Mouse (Mus musculus): Measurements from ENCODE around the gene Susd6.

The Susd6 gene

DNA sequence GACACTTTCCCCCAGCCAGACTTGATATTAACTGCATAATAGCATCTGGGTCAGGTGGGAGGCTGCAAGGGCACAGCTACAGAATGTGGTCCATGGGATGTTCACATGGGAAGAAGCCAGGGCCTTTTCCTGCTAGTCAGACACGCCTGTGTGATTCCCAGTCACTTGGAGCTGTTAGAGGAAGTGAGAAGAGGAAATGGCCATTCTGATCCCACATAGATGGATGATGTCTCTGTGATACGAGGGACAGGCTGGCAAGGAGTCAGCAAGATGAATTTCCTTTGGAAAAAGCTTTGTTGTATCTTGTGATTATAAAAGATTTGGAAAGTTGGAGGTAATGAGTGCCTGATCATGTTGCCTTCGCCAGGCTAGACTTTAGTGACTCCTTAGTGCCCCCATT, 76.8 kb downstream of the Susd6 start:
- DNase-seq (ENCODE audit: low read depth, low spot score) = no peak

DNA sequence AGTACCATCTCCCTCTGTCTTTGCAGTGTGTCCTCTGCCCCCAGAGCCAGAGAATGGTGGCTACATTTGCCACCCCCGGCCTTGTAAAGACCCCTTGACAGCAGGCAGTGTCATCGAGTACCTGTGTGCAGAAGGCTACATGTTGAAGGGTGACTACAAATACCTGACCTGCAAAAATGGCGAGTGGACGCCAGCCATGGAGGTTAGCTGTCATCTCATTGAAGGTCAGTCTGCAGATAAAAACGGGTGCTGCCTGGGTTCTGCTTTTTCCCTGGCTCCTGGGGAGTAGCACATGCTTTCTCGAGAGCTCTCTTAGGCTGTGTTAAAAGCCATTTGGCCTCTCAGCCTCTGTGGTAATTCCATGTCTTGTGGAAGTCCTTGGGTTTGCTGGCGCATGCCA, 78.1 kb downstream of the Susd6 start:
- no peak for DNase-seq (ENCODE audit: low read depth, low spot score)

DNA sequence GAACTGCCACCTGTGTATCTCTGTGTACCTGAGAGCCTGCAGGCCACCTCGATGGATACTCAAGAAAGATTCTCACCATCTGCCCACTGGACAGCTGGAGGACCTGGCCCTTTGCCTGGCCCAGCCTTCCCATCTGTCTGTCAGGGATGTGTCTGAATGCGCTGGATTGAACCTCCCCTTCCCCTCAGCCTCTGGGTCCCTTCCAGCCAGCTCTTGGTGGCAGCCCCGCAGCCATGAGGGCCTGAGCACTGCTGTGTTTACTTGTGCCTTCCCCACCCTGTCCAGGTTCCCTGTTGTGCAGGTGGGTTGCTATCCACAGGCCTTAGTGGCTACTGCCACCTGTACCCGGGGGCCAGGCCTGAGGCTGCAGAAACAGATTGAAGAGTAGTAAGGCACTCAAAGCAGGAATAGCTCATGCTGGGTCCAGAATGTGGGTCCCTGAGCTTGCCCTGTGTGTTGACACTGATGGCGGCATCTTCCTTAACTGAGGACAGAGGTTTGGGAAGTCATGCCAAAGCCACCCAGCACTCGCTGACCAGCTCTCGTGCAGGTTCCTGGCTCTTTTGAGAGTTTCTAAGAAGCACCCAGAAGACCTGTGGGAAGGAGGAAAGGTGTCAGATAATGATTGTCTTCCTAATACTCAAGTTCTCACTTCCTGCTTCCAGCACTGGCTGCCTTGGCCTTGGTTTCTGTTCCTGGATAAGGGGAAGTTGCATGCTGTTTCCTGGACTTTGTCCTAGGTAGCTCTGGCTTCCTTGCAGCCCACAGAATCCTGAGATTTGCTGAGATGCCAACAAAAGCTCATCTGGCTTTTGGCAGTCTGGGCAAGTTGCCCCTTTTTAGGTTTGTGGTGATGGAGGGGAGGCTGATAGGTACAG, 87.1 kb downstream of the Susd6 start:
- peak; percentile 90 for DNase-seq (ENCODE audit: low read depth, low spot score)

DNA sequence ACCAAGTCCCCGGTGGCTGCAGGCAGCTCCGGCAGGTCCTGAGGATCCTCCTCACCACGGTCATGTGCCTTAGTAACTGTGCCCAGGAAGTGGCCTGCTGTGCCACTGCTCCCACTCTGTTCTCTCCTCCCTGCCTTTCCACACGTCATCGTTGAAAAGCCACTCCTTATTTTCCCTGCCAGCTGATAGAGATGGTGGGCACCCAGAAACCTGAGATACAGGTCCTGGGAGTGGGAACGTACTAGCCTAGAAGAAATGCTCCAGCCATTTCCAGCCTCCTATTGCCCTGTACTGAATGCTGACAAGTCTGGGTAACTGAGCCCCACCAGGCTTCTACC, 87.8 kb downstream of the Susd6 start:
- no peak for DNase-seq (ENCODE audit: low read depth, low spot score)

DNA sequence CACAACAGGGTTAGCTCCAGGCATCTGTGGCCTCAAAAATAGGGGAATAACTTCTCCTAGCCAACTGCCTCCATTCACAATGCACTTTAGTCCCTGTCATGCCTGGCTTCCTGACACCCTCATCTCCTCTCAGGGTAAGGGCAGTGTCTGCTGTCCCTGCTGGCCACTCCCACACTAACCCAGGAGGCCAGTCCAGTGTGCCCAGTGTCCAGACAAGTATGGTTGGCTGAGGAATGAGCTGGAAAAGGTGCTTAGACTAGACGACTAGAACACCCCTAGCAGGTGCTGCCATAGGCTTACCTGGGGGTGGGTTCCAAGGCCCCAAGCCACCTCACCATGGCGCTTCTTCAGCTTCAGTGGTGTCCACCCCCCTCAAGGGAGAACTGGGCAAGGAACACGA, 88.3 kb downstream of the Susd6 start:
- DNase-seq (ENCODE audit: low read depth, low spot score) = no peak

DNA sequence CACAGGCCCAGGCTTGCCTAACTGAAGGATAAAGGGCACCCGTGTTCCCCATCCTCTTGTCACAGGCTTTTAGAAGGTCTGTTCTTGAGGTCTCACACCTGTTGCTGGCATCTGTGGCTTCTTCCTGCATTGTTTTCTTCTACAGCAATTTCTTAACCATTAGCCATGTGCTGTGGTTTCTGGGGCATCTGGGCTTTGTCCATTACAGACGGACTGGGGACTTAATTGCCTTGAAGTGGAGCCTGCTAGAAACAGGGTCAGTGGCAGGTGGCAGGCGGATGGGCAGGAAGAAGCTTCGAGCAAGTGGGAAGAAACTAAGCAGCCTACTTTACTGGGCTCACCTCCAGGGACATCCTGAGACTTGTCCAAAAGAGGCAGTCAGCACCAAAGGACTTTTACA, 89.0 kb downstream of the Susd6 start:
- peak; percentile 78 for DNase-seq (ENCODE audit: low read depth, low spot score)

DNA sequence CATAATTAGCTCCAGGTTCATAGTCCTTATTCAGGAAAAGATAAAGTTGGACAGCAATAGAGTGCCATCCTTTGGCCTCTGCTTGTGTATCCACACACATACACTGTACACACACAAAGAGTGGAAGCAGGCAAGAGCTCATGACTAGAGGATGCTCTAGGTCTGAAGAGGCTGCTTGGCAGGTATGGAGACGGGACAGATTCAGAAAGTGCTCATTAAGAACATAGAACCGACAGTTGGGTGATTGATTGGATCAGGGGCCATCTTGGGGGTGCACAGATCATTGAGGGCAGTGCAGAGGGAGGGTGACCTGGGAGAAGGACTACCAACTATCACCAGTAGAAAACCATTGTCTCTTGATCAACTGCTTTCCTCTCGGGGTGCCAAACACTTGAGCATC, 90.8 kb downstream of the Susd6 start:
- no peak for DNase-seq (ENCODE audit: low read depth, low spot score)

DNA sequence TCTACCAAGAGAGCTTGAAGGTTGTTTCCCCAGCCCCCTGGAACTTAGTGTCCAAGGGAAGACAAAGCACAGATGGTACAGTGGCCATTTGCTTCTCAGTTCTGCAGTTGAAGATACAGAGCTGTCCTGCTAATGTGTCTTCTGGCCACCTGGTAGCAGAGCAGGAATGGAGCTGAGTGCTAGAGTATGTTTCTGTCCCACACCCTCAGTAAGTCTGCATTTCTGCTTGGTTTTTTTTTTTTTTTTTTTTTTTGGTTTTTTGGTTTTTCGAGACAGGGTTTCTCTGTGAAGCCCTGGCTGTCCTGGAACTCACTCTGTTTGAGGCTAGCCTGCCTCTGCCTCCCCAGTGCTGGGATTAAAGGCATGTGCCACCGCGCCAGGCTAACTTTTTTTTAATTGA, 93.0 kb downstream of the Susd6 start:
- DNase-seq (ENCODE audit: low read depth, low spot score) = no peak

DNA sequence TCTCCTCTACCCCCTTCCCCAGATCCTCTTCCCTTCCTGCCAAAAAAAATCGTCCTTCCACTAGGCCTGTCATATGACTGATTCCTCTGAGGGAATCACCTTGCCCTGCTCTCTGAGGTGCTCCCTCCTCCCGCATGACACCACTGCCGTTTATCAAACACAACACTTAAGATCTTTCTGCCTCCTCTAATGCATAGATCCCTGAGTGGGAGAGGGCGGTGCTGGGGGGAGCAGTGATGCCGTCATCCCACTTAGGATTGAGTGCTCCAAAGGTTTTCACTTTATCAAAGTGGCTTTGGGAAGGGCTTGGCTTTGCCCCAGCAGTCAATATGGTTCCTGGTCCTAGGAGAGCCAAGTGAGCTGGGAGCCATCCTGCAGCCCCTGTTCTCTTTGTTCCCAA, 93.6 kb downstream of the Susd6 start:
- DNase-seq (ENCODE audit: low read depth, low spot score) = no peak

DNA sequence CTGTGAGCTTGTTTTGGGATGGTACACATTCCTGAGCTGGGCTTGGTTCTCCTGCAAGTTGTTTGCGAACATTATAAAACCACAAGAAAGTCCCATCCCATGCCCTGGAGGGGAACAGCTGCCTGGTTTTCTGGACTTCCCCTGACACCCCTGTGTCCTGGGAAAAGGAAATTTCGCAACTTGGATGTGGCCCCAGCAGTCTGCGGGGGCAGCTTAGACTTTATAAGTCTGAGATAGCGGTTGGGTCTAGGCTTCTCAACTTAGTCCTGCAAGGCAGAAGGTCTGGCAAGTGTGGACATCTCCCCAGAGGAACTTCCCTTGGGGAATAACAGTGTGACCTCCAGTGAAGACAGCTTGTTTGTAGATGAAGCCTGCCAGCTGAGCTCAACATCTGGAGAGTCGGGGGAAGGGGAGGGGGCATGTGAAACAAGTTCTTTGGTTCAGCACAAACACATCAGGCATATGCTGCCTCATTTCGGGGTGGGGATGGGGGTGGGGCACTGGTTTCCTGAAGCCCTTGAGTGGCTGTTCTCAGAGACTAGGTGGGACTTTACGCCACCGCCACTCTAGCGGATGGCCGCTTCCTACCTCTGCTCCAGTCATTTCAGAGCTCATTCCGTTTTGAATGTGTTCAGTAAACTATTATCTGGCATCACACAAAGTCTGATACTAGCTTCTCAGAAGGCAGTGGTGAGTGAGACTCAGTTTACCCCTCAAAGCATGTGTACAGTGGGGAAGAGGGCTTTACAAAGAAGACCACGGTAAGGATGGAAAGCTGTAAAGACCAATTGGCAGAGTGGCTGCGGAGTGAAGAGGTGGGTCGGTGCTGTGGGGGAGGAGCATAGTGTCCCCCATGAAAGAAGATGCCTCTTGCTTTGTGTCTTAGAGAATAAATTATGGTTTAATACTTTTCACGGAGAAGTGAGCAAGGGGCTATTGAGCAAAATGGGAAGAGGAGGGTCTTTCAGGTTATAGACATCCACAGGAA, 95.3 kb downstream of the Susd6 start:
- DNase-seq (ENCODE audit: low read depth, low spot score) = peak; percentile 24

DNA sequence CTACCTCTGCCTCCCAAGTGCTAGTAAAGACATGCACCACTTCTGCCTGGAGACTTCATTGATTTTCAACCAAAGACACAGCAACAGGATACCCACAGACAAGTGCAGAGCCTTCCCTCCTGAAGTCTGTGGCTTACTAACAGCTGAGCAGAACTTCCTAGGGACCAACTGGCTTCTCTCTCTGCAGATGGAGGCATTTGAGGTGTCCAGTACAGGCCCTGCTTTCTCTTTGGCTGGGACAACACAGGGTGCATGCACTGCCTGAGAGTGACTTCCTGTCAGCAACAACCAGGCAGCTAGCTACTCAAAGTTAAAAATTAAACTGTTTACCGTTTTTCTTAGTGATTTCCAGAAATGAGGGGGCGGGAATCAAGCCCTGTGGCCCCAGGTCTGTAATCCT, 96.7 kb downstream of the Susd6 start:
- DNase-seq (ENCODE audit: low read depth, low spot score) = no peak

DNA sequence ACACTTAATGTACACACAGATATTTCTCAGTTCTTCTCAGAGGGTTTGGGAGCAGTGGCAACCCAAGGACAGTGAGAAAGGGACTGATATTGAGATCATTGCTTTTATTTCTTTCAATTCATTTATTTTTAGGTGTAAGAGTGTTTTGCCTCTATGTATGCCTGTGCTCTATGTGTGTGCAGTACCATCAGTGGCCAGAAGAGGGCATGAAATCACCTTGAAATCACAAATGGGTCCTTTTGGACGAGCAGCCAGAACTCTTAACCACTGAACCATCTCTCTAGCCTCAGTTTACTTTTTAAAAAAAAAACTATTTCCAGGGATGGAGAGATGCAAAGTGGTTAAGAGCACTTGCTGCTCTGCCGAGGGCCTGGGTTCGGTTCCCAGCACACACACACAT, 99.0 kb downstream of the Susd6 start:
- no peak for DNase-seq (ENCODE audit: low read depth, low spot score)

DNA sequence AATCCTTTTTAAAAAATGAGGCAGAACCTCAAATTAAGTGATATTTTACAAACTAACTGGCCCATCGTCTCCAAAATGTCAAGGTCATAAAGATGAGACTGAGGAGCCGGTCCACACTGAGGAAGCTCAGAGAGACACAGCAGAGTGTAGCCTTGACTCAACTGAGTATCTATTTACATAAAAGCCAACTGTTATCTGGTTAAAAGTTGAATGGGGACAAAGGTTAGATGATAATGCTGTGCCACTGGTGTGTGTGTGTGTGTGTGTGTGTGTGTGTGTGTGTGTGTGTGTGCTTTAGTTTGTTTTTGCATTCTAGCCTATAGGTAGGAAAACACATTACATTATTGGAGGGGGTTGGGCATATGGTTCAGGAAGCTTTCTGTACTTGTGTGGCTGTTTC, 100.8 kb downstream of the Susd6 start:
- DNase-seq (ENCODE audit: low read depth, low spot score) = no peak

DNA sequence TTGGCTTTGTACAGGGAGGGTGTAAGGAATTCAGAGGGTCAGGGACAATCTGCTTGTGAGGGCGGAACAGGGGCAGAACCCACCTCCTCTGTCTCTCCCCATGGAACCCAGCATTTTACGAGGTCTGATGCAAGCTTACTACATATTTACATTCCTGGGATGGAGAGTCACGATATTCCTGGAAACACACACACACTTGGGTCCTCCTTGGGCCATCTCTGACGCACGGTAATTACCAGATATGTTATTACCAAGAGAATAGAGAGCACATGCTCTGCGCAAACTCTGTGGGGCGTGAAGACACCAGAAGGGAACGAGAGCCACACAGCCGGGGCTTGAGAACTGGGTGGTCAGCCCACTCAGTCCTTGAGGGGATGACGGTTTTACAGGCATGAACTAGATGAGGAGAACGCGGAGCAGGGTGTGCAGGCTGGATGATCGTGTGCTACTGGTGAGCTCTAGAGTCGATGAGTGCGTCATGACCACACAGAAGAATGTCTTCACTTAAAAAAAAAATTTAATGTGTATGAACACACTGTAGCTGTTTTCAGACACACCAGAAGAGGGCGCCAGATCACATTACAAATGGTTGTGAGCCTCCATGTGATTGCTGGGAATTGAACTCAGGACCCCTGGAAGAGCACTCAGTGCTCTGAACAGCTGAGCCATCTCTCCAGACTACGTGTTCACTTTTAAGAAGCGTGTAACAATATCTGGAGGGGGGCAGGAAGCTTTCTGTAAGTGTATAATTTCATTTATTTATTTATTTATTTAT, 103.6 kb downstream of the Susd6 start:
- DNase-seq (ENCODE audit: low read depth, low spot score) = no peak

DNA sequence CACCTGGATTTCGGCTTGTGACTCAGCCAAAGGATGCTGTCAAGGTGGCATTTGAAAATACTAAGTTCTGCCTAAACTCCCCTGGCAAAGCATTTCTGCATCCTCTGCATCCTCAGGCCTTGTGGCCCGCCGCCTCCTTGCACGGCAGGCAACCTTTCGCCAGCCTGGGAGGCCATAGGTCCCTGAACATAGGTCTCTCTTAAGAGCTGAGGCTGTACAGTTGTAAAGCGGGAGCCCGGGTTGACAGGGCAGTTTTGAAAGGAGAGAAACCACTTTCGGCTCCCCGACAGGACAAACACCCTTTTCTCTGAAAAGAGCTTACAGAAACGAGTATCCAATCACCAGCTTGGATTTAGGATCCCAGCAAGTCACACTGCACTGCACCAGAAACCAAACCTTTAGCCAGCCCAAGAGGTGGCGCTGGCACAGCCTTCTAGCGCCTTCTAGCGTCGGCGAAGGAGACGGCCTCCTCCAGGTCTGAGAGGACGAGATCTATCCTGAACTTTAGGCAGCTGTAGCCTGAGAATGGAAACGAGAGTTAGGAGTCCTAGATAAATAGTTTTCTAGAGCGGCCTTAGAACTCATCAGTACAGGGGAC, 104.8 kb downstream of the Susd6 start:
- DNase-seq (ENCODE audit: low read depth, low spot score) = peak; percentile 96

DNA sequence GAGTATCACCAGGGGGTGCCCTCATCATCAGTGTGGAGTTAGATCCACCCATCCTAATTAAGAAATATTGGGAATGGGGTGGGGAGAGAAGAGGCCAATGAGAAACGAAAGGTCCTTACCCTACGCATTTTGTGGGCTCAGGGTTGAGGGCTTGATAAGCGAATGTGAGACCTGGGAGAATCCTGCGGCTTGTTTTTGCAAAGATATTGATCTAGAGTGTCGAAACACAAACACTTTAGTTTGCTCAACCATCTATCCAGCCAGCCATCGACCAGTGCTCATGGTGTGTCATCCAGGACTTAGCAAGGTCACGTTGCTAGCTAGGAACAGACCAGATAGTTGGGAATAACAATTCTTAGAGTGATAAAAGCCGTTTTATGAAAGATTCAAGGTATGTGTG, 119.3 kb downstream of the Susd6 start:
- no peak for DNase-seq (ENCODE audit: low read depth, low spot score)

DNA sequence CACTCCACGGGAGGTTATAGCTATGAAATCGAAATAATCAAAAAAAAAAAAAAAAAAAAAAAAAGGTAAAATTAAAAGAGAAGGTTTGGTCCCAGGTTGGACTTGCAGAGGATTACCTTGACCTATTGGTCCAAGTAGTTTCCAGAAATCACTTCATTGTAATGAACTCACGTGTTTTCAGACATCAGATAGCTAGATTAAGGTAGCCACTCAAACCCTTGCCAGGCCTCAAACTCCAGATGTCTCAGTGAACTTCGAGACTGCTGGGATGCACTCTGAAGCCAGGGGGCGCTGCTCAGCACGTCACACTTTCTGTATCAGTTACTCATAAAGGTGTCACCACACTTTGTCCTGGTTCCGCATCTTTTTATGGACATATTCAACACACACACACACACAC, 127.5 kb downstream of the Susd6 start:
- no peak for DNase-seq (ENCODE audit: low read depth, low spot score)

DNA sequence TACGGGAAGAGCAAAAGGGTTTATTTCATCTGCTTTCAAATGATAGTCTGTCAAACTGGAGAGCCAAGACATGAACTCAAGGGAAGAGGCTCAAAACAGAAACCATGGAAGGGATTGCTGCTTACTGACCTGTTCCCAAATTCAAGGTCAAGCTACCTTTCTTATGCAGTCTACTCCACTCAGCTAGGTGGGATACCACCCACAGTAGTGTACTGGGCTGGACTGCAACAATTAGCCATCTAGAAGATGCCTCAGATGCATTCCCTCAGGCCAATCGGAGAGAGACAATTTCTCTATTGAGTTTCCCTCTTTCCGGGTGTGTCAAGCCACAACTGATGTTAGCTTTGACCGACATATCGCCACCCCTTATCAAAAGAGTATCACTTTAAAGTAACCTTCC, 131.0 kb downstream of the Susd6 start:
- no peak for DNase-seq (ENCODE audit: low read depth, low spot score)

DNA sequence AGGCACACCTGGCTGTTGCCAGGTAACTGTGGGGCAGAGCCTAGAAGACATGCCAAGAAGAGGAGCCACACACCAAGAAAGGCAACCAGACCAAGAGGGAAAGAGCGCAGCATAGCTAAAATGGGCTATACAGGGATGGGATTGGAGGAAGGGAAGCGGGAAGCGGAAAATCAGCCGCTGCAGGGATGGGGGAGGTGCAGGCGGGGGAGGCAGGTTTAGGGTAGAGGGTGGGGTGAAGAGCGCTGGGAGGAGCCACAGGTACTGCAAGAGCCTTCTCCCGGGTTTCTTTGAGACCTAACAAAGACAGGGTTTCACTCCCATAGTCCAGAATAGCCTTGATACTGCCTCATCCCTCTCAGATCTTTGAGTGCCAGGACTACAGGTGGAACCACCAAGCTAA, 132.6 kb downstream of the Susd6 start:
- peak; percentile 37 for DNase-seq (ENCODE audit: low read depth, low spot score)

DNA sequence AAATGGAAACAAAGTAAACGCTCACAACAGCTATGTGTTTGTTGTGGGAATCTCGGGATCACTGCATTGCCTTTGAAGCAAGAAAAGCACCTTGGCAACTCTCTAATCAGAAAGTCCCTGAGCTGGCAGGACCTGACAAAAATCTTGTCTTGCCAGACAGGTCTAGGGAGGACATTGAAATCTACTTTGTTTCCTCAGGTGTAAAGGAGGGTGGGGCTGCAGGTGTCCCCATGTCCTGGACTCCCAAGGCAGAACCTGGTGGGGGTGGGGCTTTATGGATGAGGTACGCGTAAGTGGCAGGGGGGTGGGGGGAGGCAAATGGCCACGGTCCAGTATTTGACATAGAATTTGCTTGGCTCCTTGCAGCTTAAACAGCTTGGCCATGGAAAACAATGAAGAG, 133.3 kb downstream of the Susd6 start:
- no peak for DNase-seq (ENCODE audit: low read depth, low spot score)

DNA sequence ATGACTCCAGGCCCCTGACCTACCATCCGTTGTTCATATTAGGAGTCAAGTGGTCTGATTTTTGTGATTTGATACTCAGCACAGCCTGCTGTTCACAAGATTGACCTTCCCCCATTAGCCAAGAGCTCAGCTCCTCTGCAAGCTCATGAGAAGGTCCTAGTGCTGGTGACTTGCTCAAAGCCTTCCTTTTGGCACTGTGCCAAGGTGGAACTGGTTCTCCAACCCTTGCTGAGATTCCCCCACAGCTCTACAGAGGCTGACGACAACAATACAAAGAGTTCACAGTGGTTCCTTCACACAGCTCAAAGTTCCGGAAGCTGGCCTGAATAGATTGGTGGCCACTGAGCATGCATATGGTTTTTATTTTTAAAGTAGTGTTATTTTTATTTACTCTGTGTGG, 133.9 kb downstream of the Susd6 start:
- peak; percentile 43 for DNase-seq (ENCODE audit: low read depth, low spot score)

DNA sequence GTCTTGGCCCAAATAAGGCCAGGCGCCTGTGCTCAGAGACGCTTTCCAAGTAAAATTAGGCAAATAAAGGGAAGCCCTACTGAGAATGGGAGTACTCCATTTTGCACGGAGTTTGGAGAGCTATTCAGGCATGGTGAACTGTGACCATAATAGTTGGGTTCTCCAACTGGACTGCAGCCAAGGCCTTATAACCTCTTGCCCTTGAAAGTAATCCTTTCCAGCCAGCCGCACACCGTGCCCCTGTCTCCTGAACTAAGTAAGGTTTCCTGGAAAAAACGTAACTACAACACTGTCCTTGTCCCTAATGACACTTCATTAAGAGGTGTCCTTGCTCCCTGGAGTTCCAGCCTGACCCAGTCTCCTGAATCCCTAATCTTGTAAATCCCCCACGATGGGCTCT, 135.6 kb downstream of the Susd6 start:
- DNase-seq (ENCODE audit: low read depth, low spot score) = no peak
